Mouse (Mus musculus) neural tube, embryonic 11.5 days (tissue): ENCODE results near the gene Olfr323. TPM values are rescaled to one million over a fixed set of nuclear protein-coding genes. Genes with fewer than 3 reads are reported as not detected.

Source experiments
- ATAC-seq: fragments of 200-750 bp; cut with Nextera tagmentation; 2 replicates; pipeline ENCODE4 v1.8.0; 2017; ENCODE audit warnings: moderate number of reproducible peaks, mild to moderate bottlenecking, moderate TSS enrichment, moderate library complexity; ENCODE audit not compliant: insufficient read depth, low FRiP score, low TSS enrichment
- DNase-seq: peaks from one replicate; pipeline ENCODE4 v3.0.0-alpha.2; 2015; ENCODE audit warnings: low spot score
- H3K27ac ChIP-seq: fragments of 300-500 bp; sonication (generic); 2 replicates; pipeline ENCODE4 v1.5.1; 2014; ENCODE audit warnings: low read depth, mild to moderate bottlenecking, low read length
- H3K27me3 ChIP-seq: fragments of 300-500 bp; sonication (generic); 2 replicates; pipeline ENCODE4 v1.6.1; 2014; ENCODE audit warnings: mild to moderate bottlenecking, low read length, mixed read lengths; ENCODE audit not compliant: control insufficient read depth, insufficient read depth
- H3K36me3 ChIP-seq: fragments of 300-500 bp; sonication (generic); 2 replicates; pipeline ENCODE4 v1.6.1; 2014; ENCODE audit warnings: mild to moderate bottlenecking, low read length, moderate library complexity, mixed read lengths; ENCODE audit not compliant: control insufficient read depth, insufficient read depth
- H3K4me1 ChIP-seq: fragments of 300-500 bp; sonication (generic); 2 replicates; pipeline ENCODE4 v1.6.1; 2014; ENCODE audit warnings: low read length, mixed read lengths; ENCODE audit not compliant: control insufficient read depth, insufficient read depth
- H3K4me2 ChIP-seq: fragments of 300-500 bp; sonication (generic); 2 replicates; pipeline ENCODE4 v1.6.1; 2014; ENCODE audit warnings: low read depth, mild to moderate bottlenecking, moderate library complexity
- H3K4me3 ChIP-seq: fragments of 300-500 bp; sonication (generic); 2 replicates; pipeline ENCODE4 v1.5.1; 2014; ENCODE audit warnings: low read depth, low read length
- H3K9ac ChIP-seq: fragments of 300-500 bp; sonication (generic); 2 replicates; pipeline ENCODE4 v1.6.1; 2014; ENCODE audit warnings: mild to moderate bottlenecking, low read length
- H3K9me3 ChIP-seq: fragments of 300-500 bp; sonication (generic); 2 replicates; pipeline ENCODE4 v1.6.1; 2016; ENCODE audit warnings: low read length; ENCODE audit not compliant: control insufficient read depth
- WGBS: fragments of 180-500 bp; shearing (Covaris S2); extraction: QIAGEN DNeasy Blood & Tissue Kit; methylation state at CpG from one replicate; pipeline ENCODE4 v1.1.7; 2014; 5-methylcytosine and 5-hydroxymethylcytosine counted together
- polyA plus RNA-seq: library from polyadenylated mRNA; unstranded; fragments of >200 nt; fragmentation: Nextera tagmentation; extraction: Ambion mirVana; gene quantifications from 2 replicates; pipeline ENCODE4 v1.2.1, GENCODE M21; 2014

Gene Olfr323
- polyA plus RNA-seq, result not detected in 2 replicates

DNA sequence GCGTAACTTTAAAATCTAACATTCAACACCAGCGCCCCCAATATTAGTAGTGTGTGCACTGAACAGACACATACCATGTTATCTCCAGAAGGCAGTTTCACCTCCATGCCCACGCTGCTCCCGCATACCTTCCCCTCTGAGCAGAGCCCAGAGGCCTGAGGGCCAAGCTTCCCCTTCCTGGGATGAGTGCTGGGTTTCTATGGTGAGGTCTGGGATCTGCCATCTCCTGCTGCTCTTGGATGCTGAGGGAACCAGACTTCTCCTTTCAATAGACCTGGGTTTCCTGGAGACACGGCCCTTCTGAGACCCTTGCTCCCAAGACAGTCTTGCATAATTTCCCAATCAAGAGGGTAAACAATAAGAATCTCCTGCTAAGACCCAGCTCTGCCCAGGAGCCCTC is at the start of gene Olfr323:
Gene Olfr323, minus strand, starts transcription at position 101 of the 400 bp plus-strand sequence.
- Histone ChIP-seq H3K27ac (no peak within 1 kb of the TSS), H3K4me2 (no peak within 1 kb of the TSS), H3K9me3 (no peaks in the 10 kb centered on the region), H3K9ac (no peak within 1 kb of the TSS), H3K36me3 (no peaks in the 10 kb centered on the region), H3K27me3 (no peaks in the 10 kb centered on the region), H3K4me3 (no peak within 1 kb of the TSS), H3K4me1 (no peaks in the 10 kb centered on the region)
- no peak for ATAC-seq
- WGBS, result 86% methylated on average over 5 of the region's 5 CpGs
- DNase-seq, result no peak

DNA sequence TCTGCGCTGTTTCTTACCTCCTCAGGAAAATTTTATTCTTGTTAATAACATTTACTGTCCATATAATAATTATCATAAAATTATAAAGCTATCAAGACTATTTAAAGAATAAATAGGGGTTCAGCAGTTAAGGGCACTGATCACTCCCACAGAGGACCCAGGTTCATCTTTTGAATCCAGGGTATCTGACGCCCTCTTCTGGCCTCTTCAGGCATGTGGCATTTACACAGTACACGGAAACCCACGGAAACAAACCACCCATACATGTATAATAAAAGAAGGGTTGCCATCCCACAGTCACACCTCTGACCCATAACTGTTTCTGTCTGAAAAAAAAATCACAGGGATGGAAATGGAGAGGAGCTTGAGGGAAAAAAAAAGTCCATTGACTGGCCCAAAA is 41.5 kb upstream of the Olfr323 start:
- ATAC-seq, result no peak
- Histone ChIP-seq H3K27me3 (no peaks in the 10 kb centered on the region), H3K4me3 (no peak overlapping the region), H3K36me3 (no peaks in the 10 kb centered on the region), H3K27ac (no peak overlapping the region), H3K9ac (no peak overlapping the region), H3K9me3 (no peaks in the 10 kb centered on the region), H3K4me1 (no peaks in the 10 kb centered on the region), H3K4me2 (no peak overlapping the region)
- no peak for DNase-seq
- WGBS, result 53% methylated on average over 4 of the region's 4 CpGs

DNA sequence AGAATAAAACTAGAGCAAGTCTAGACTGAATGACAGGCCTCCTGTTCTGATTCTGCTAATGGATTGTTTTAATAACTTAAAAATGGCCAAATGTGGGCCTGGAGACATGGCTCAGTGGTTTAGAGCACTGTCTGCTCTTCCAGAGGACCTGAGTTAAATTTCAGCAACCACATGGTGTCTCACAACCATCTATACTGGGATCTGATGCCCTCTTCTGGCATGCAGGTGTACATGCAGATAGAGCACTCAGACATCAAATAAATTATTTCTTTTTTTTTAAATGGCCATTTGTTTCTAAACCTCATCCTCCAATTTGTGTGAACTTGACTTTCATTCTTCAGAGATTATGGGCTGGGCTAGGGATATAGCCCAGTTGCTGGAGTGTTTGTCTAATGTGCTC is 39.0 kb upstream of the Olfr323 start:
- Histone ChIP-seq H3K9me3 (no peaks in the 10 kb centered on the region), H3K4me3 (no peak overlapping the region), H3K9ac (no peak overlapping the region), H3K27me3 (no peaks in the 10 kb centered on the region), H3K27ac (no peak overlapping the region), H3K4me1 (no peaks in the 10 kb centered on the region), H3K4me2 (no peak overlapping the region), H3K36me3 (no peaks in the 10 kb centered on the region)
- DNase-seq (no peak), ATAC-seq (no peak)

DNA sequence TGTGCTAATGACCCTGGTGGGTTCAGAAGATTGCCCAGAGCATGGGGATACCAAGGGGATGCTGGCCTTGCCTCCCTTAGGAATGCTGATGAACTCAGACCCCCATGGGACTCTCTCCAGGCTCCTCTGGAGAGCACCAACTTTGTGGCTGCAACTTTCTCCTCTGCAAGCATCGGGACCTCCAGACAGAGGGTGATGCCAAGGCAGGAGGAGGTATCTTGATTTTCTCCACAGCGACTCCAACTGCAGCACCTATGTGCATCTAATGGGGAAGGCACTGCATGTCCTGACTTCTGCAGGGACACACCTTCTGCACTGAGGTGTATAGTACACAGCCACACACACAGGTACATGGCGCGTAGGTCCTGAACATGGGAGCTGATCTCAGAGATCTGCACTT is 28.3 kb upstream of the Olfr323 start, which contains the start of gene Olfr322:
Gene Olfr322, plus strand, starts transcription at position 187 of the 400 bp plus-strand sequence.
- Histone ChIP-seq H3K4me1 (no peaks in the 10 kb centered on the region), H3K27ac (no peak within 1 kb of the TSS), H3K36me3 (no peaks in the 10 kb centered on the region), H3K4me2 (no peak within 1 kb of the TSS), H3K27me3 (no peaks in the 10 kb centered on the region), H3K9me3 (no peaks in the 10 kb centered on the region), H3K4me3 (no peak within 1 kb of the TSS), H3K9ac (no peak within 1 kb of the TSS)
- WGBS, result 83% methylated on average over 4 of the region's 4 CpGs
- ATAC-seq, result no peak
- DNase-seq, result no peak

DNA sequence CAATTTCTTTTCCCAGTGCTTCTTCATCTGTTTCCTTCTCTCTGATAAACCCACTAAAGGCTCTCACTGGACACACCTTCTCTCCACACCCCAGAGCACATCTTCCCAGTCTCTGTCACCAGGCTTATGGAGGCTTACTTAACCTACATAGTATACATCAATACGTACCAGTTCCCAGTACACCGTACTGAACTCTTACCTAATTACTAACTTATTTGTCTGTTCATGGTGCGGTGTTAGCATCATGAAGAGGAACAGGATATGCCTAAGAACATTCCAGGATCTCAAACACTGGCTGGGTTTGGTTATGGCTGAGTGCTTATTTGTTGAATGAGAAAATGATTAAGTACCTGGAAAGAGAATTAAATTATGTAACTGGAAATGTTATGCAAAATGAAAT is 24.9 kb upstream of the Olfr323 start:
- H3K9ac ChIP-seq, result no peak overlapping the region
- no peaks in the 10 kb centered on the region for H3K4me1 ChIP-seq
- H3K9me3 ChIP-seq, result no peaks in the 10 kb centered on the region
- no peak overlapping the region for H3K4me3 ChIP-seq
- H3K36me3 ChIP-seq, result no peaks in the 10 kb centered on the region
- H3K4me2 ChIP-seq, result no peak overlapping the region
- 85% methylated on average over 3 of the region's 3 CpGs for whole genome bisulfite sequencing
- no peak for DNase-seq
- no peaks in the 10 kb centered on the region for H3K27me3 ChIP-seq
- no peak for ATAC-seq
- H3K27ac ChIP-seq, result no peak overlapping the region

DNA sequence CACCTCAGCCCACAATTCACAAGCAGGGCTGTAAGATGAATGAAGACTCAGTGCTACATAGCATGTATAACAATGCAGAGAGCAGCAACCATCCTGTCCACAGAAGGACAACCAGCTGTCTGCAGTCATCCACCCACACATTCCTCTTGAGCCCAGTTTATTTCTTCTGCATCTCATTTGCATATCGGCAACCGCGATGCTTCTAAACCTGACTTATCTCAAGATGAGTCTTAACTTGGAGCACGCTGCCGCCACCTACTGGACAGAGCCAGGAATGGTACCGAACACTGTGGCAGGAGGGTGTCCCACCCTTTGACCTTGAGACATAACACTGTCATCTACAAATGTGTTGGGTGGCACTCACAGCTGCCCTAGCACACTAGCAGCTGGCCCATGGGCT is 13.0 kb upstream of the Olfr323 start:
- Histone ChIP-seq H3K4me3 (no peak overlapping the region), H3K36me3 (no peaks in the 10 kb centered on the region), H3K4me1 (peaks cover 4% of the 10 kb centered on the region), H3K9me3 (no peaks in the 10 kb centered on the region), H3K9ac (no peak overlapping the region), H3K27ac (no peak overlapping the region), H3K27me3 (0 out of 2 replicates have a peak, but pooled peaks cover 6% of the 10 kb centered on the region), H3K4me2 (no peak overlapping the region)
- DNase-seq (peak; percentile 52), ATAC-seq (no peak)
- WGBS, result 33% methylated on average over 6 of the region's 6 CpGs

DNA sequence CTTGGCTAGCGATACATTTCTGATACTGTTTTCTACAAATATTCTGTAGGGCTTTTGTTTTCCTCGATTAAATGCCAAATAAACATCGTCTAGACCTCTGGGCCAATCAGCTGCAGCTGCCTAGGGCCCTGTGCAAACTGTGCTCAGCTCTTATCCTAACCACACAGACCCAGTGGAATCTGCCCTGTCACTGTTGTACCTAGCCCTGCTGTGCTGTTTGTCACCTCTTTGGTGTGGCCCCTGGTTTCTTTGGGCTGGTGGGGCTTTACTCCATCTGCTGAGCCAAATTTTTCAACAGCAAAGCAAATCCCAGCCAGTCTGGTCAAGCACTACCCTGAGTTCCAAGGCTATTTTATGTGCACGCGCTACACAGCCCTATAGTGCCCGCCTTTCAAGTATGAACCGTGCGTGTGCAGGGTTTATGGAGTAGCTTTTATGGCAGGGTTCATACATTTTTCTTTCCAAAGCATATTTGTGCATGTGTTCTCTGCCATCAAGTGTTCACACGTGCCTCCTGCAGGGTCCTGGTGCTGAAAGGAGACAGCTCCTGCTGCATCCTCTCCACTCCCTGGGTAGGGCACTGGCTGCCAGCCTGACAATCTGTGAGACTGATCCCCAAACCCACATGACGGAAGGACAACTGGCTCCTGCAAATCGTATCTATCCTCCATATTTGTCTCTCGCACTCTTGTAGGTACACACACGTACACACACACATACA is 11.5 kb upstream of the Olfr323 start:
- Histone ChIP-seq H3K9ac (no peak overlapping the region), H3K27ac (peak overlapping the region; percentile 24; the same call in 1 of the 2 replicates)

DNA sequence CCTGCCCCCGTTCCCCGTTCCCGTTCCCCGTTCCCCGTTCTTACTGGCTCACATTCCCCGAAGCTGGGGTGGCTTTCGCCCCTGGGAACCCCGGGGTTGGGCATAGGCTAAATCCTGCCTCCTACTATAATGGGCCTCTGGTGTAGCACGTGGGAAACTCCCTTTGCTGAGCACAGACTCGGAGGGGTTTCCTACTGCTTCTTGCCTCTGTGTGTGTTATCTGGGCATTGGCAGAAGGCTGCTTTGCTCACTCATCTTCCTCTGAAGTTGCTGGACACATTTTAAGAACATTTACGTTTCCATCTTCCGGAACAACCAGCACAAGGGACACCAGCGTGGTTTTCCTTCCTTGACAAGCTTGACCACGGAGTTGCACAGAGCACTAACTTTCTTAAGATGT is 10.8 kb upstream of the Olfr323 start:
- DNase-seq (no peak), ATAC-seq (no peak)
- peaks cover 4% of the 10 kb centered on the region for H3K4me1 ChIP-seq
- WGBS, result 25% methylated on average over 14 of the region's 14 CpGs
- peak overlapping the region; percentile 32; the same call in 1 of the 2 replicates for H3K4me3 ChIP-seq
- H3K36me3 ChIP-seq, result no peaks in the 10 kb centered on the region
- no peaks in the 10 kb centered on the region for H3K9me3 ChIP-seq
- H3K4me2 ChIP-seq, result peak overlapping the region; percentile 82
- 0 out of 2 replicates have a peak, but pooled peaks cover 6% of the 10 kb centered on the region for H3K27me3 ChIP-seq
- H3K9ac ChIP-seq, result peak overlapping the region; percentile 50
- H3K27ac ChIP-seq, result no peak overlapping the region

More for the DNA sequence above, 11.5 kb upstream of the Olfr323 start:
- WGBS, result 85% methylated on average over 13 of the region's 13 CpGs
- Histone ChIP-seq H3K4me3 (no peak overlapping the region), H3K36me3 (no peaks in the 10 kb centered on the region), H3K9me3 (no peaks in the 10 kb centered on the region), H3K27me3 (0 out of 2 replicates have a peak, but pooled peaks cover 6% of the 10 kb centered on the region), H3K4me2 (no peak overlapping the region), H3K4me1 (peaks cover 4% of the 10 kb centered on the region)
- DNase-seq (no peak), ATAC-seq (no peak)

DNA sequence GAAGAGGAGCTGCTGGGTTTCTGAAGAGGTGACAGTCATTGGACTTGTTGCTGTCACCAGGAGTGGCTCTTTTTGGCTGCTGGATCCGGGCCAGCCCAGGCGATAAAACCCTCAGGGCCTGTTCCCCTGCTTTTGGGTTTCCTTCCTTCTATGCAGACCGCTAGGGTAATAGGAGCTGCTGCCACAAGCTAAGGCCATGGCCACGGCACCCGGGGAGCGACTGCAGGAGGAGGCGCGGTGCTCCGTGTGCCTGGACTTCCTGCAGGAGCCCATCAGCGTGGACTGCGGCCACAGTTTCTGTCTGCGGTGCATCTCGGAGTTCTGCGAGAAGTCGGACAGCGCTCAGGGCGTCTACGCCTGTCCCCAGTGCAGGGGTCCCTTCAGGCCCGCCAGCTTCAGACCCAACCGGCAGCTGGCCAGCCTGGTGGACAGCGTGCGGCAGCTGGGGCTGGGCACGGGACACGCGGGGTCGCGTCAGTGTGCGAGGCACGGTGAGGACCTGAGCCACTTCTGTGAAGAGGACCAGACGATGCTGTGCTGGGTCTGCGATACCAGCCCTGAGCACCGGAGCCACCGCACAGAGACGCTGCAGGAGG is 10.1 kb upstream of the Olfr323 start, which contains the start of gene Trim58:
Gene Trim58, plus strand, starts transcription at position 194 of the 596 bp plus-strand sequence.
- H3K9me3 ChIP-seq, result no peaks in the 10 kb centered on the region
- no peak within 1 kb of the TSS for H3K27ac ChIP-seq
- peak within 1 kb of the TSS; percentile 32 for H3K4me3 ChIP-seq
- WGBS, result 5% methylated on average over 34 of the region's 34 CpGs
- H3K4me1 ChIP-seq, result peaks cover 4% of the 10 kb centered on the region
- 0 out of 2 replicates have a peak, but pooled peaks cover 6% of the 10 kb centered on the region for H3K27me3 ChIP-seq
- ATAC-seq, result no peak
- peak; percentile 59 for DNase-seq
- H3K4me2 ChIP-seq, result peak within 1 kb of the TSS; percentile 82
- H3K9ac ChIP-seq, result peak within 1 kb of the TSS; percentile 50
- no peaks in the 10 kb centered on the region for H3K36me3 ChIP-seq
